Mouse (Mus musculus): Measurements from ENCODE around the gene Ggn.
"Not testable (repeated sequence)": the region's sequence is repeated elsewhere in the genome, so short reads cannot be mapped to it uniquely, and the experiment has no call there.

The Ggn gene

GRCm38 (mm10) chr7:29212775-29213560 lies 43.0 kb downstream of the Ggn start:
- DNase-seq (ENCODE audit: low read depth): not testable (repeated sequence)

DNA sequence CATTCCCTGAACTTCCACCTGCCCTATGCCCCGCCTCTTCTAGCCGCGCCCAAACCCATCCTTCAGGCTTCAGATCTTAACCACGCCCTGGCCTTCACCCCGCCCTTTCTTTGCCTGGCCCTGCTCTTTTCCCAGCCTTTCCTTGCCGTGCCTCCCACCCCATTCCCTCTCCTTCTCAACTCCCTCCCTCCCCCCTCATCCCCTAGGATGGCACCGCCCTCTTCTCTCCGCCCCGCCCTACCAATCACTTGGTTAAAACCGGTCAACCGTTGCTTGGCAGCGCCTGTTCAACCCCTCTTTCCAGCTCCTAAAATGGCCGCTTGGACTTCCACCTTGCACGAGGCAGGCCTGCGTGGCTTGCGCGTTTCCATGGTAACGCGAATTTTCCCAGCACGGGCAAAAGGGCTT lies 43.7 kb downstream of the Ggn start, which contains the start of gene Catsperg1:
Gene Catsperg1 (minus strand): TSS at position 361 of the 408 bp plus-strand sequence.
- DNase-seq (ENCODE audit: low read depth): no peak

GRCm38 (mm10) chr7:29214236-29214635 lies 44.2 kb downstream of the Ggn start:
- DNase-seq (ENCODE audit: low read depth): no peak

GRCm38 (mm10) chr7:29214846-29215245 lies 44.8 kb downstream of the Ggn start:
- no peak for DNase-seq (ENCODE audit: low read depth)

Data from fibroblast of lung, adult 2 months (primary cell).